Comparison of ENCODE assay signal across 7 mouse cellular contexts in the genomic region with DNA sequence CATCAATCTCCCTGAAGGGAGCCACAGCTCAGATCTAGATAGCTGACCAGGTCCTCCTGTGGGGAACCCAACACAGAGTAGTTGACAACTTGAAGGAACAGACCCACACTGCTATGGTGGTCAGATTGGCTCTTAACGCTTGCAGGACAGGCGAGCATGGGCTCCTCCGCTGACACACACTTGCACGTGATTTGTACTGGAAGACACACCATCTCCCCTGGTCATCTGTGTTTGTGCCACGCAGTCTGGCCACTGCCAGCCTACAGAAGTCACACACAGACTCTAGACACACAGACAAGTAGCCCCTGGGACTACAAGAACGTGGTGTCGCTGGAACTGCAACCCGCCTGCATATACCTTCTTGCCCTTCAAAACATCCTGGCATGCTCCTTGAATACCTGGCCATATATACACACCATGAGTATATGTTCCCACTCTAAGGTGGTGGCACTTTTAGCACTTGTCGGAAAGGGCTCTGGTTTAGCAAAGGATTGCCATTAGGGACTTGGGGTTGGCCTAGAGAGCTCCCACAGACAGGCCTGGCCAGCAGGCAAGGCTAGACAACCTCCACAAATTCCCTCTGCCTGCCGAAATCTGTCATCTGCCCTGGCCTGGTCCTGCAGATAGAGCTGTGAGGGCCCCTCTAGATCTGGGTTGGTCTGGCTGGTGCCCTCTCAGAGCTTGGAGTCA. TPM values are rescaled to one million over a fixed set of nuclear protein-coding genes. Genes with fewer than 3 reads are reported as not detected.
DNase-seq lines count a peak whose midpoint lies in the region; ATAC-seq and TF ChIP-seq lines count a peak whose summit lies in the region.

No protein-coding gene starts in this region.

- no peaks in the 10 kb centered on the region for H3K36me3 ChIP-seq in spleen, adult 2 months (ENCODE audit: control insufficient read depth, insufficient read depth, low read length)
- no peaks in the 10 kb centered on the region; the same call in 1 of the 2 replicates for H3K36me3 ChIP-seq in forebrain, embryonic 10.5 days (replicated peaks)
- H3K36me3 ChIP-seq in limb, embryonic 15.5 days = peaks cover 19% of the 10 kb centered on the region
- no peaks in the 10 kb centered on the region; the same call in 1 of the 2 replicates for H3K36me3 ChIP-seq in stomach, postnatal 0 days (ENCODE audit: control insufficient read depth, insufficient read depth, low read length)

- no peak for TF ChIP-seq EP300 in stomach, postnatal 0 days (optimal IDR thresholded peaks at IDR 0.05)

- H3K4me2 ChIP-seq in limb, embryonic 15.5 days = peak overlapping the region; percentile 57
- peak overlapping the region; percentile 76 for H3K4me2 ChIP-seq in stomach, postnatal 0 days (replicated peaks; ENCODE audit: low read depth)

- WGBS in spleen, adult 2 months = 88% methylated on average over 10 of the region's 10 CpGs
- WGBS in forebrain, embryonic 10.5 days = 36% methylated on average over 10 of the region's 10 CpGs
- 44% methylated on average over 10 of the region's 10 CpGs for WGBS in limb, embryonic 15.5 days
- WGBS in stomach, postnatal 0 days = 59% methylated on average over 10 of the region's 10 CpGs

- no peak for TF ChIP-seq POLR2A in spleen, adult 2 months (IDR thresholded peaks at IDR 0.05; ENCODE audit: low read depth, low read length)

- peaks cover 2% of the 10 kb centered on the region; the same call in 1 of the 2 replicates for H3K4me1 ChIP-seq in spleen, adult 2 months (ENCODE audit: control insufficient read depth, insufficient read depth, insufficient read length)
- H3K4me1 ChIP-seq in forebrain, embryonic 10.5 days = peaks cover 35% of the 10 kb centered on the region
- peaks cover 72% of the 10 kb centered on the region for H3K4me1 ChIP-seq in limb, embryonic 15.5 days
- peaks cover 12% of the 10 kb centered on the region for H3K4me1 ChIP-seq in stomach, postnatal 0 days (replicated peaks; ENCODE audit: control insufficient read depth, insufficient read depth)

- H3K4me3 ChIP-seq in spleen, adult 2 months (ENCODE audit: extremely low read depth, insufficient read depth, insufficient read length) = peak overlapping the region; percentile 51; the same call in 1 of the 2 replicates
- peak overlapping the region; percentile 58 for H3K4me3 ChIP-seq in forebrain, embryonic 10.5 days
- H3K4me3 ChIP-seq in limb, embryonic 15.5 days = peak overlapping the region; percentile 91
- H3K4me3 ChIP-seq in stomach, postnatal 0 days (ENCODE audit: low read depth, low read length) = peak overlapping the region; percentile 62

- ATAC-seq in limb, embryonic 15.5 days (ENCODE audit: insufficient number of reproducible peaks, low FRiP score, low TSS enrichment, low read depth) = no peak
- no peak for ATAC-seq in stomach, postnatal 0 days (ENCODE audit: low FRiP score, low TSS enrichment)
- no peak for ATAC-seq in CD4-positive, CD25-positive, alpha-beta regulatory T cell, adult 4 months

- H3K27me3 ChIP-seq in spleen, adult 2 months (ENCODE audit: control insufficient read depth, insufficient read depth, low read length) = peaks cover 15% of the 10 kb centered on the region
- peaks cover 97% of the 10 kb centered on the region for H3K27me3 ChIP-seq in forebrain, embryonic 10.5 days (ENCODE audit: poor library complexity, severe bottlenecking)
- peaks cover 4% of the 10 kb centered on the region; the same call in 1 of the 2 replicates for H3K27me3 ChIP-seq in limb, embryonic 15.5 days
- H3K27me3 ChIP-seq in stomach, postnatal 0 days (ENCODE audit: control insufficient read depth, insufficient read depth, low read length) = no peaks in the 10 kb centered on the region

- no peak overlapping the region for H3K27ac ChIP-seq in spleen, adult 2 months (ENCODE audit: insufficient read depth, low read length)
- H3K27ac ChIP-seq in forebrain, embryonic 10.5 days = peak overlapping the region; percentile 82; the same call in 1 of the 2 replicates
- peak overlapping the region; percentile 97 for H3K27ac ChIP-seq in limb, embryonic 15.5 days
- peak overlapping the region; percentile 97 for H3K27ac ChIP-seq in stomach, postnatal 0 days (replicated peaks)

- no peak for DNase-seq in spleen, adult 2 months (ENCODE audit: low read depth in 1 of 2, low spot score in 2 of 2)
- no peak for DNase-seq in spleen, postnatal 36 days (ENCODE audit: low spot score in 2 of 2)
- DNase-seq in forebrain, embryonic 10.5 days (ENCODE audit: extremely low spot score, low spot score) = no peak
- no peak for DNase-seq in stomach, postnatal 0 days (ENCODE audit: low spot score)
- no peak for DNase-seq in testis, postnatal 14 days (ENCODE audit: low spot score)

- peak overlapping the region; percentile 100 for H3K9ac ChIP-seq in limb, embryonic 15.5 days
- H3K9ac ChIP-seq in stomach, postnatal 0 days (ENCODE audit: low read length) = peak overlapping the region; percentile 97

- no peak for TF ChIP-seq CTCF in spleen, adult 2 months (IDR thresholded peaks at IDR 0.05; ENCODE audit: extremely low read depth, insufficient read depth, insufficient read length, insufficient replicate concordance)
- TF ChIP-seq CTCF in stomach, postnatal 0 days (IDR thresholded peaks at IDR 0.05; ENCODE audit: low read depth) = no peak

- H3K9me3 ChIP-seq in forebrain, embryonic 10.5 days = no peaks in the 10 kb centered on the region
- H3K9me3 ChIP-seq in limb, embryonic 15.5 days = no peaks in the 10 kb centered on the region
- H3K9me3 ChIP-seq in stomach, postnatal 0 days (ENCODE audit: control insufficient read depth, low read length) = no peaks in the 10 kb centered on the region

RNA-seq across cellular contexts. Expression of a gene that starts 1.6 kb away (rescaled TPM):
- polyA plus RNA-seq in spleen, adult 2 months (2012; rRNA removed) = 13.7 and 17.1 TPM in 2 replicates
- 0.46 and 1.8 TPM in 2 replicates for polyA plus RNA-seq in forebrain, embryonic 10.5 days (2016; fragmentation: Nextera tagmentation; extraction: Ambion mirVana)
- polyA plus RNA-seq in limb, embryonic 15.5 days (2015; fragmentation: Nextera tagmentation; extraction: Ambion mirVana) = 87.0 and 100 TPM in 2 replicates
- 36.5 and 36.6 TPM in 2 replicates for polyA plus RNA-seq in stomach, postnatal 0 days (2015; fragmentation: Nextera tagmentation; extraction: Ambion mirVana)
- 1 to 10 TPM; 2.8 to 7.2 TPM for polyA plus RNA-seq in CD4-positive, CD25-positive, alpha-beta regulatory T cell, adult 4 months (2017; shearing (Covaris generic))

RNA-seq across cellular contexts. Expression of a gene that starts 24.0 kb away (rescaled TPM):
- polyA plus RNA-seq in spleen, adult 2 months (2012; rRNA removed) = 1.6 and 1.8 TPM in 2 replicates
- polyA plus RNA-seq in forebrain, embryonic 10.5 days (2016; fragmentation: Nextera tagmentation; extraction: Ambion mirVana) = 2.9 and 3.5 TPM in 2 replicates
- 7.5 and 8.0 TPM in 2 replicates for polyA plus RNA-seq in limb, embryonic 15.5 days (2015; fragmentation: Nextera tagmentation; extraction: Ambion mirVana)
- polyA plus RNA-seq in stomach, postnatal 0 days (2015; fragmentation: Nextera tagmentation; extraction: Ambion mirVana) = 3.3 TPM in 2 replicates
- polyA plus RNA-seq in CD4-positive, CD25-positive, alpha-beta regulatory T cell, adult 4 months (2017; shearing (Covaris generic)) = 1 to 10 TPM; 4.9 to 7.6 TPM

RNA-seq across cellular contexts. Expression of a gene that starts 32.7 kb away (rescaled TPM):
- polyA plus RNA-seq in spleen, adult 2 months (2012; rRNA removed) = 20.3 and 61.4 TPM in 2 replicates
- polyA plus RNA-seq in forebrain, embryonic 10.5 days (2016; fragmentation: Nextera tagmentation; extraction: Ambion mirVana) = 49.1 and 49.6 TPM in 2 replicates
- 44.7 and 45.6 TPM in 2 replicates for polyA plus RNA-seq in limb, embryonic 15.5 days (2015; fragmentation: Nextera tagmentation; extraction: Ambion mirVana)
- 38.5 and 39.3 TPM in 2 replicates for polyA plus RNA-seq in stomach, postnatal 0 days (2015; fragmentation: Nextera tagmentation; extraction: Ambion mirVana)
- 10 to 100 TPM; 14.3 to 16.4 TPM for polyA plus RNA-seq in CD4-positive, CD25-positive, alpha-beta regulatory T cell, adult 4 months (2017; shearing (Covaris generic))

RNA-seq across cellular contexts. Expression of a gene that starts 41.9 kb away (rescaled TPM):
- polyA plus RNA-seq in spleen, adult 2 months (2012; rRNA removed) = 125 and 162 TPM in 2 replicates
- 130 and 137 TPM in 2 replicates for polyA plus RNA-seq in forebrain, embryonic 10.5 days (2016; fragmentation: Nextera tagmentation; extraction: Ambion mirVana)
- polyA plus RNA-seq in limb, embryonic 15.5 days (2015; fragmentation: Nextera tagmentation; extraction: Ambion mirVana) = 102 and 122 TPM in 2 replicates
- polyA plus RNA-seq in stomach, postnatal 0 days (2015; fragmentation: Nextera tagmentation; extraction: Ambion mirVana) = 69.8 and 70.6 TPM in 2 replicates
- polyA plus RNA-seq in CD4-positive, CD25-positive, alpha-beta regulatory T cell, adult 4 months (2017; shearing (Covaris generic)) = 100 to 1,000 TPM; 139 to 160 TPM

RNA-seq across cellular contexts. Expression of a gene that starts 48.1 kb away (rescaled TPM):
- polyA plus RNA-seq in spleen, adult 2 months (2012; rRNA removed) = 112 and 116 TPM in 2 replicates
- 735 and 764 TPM in 2 replicates for polyA plus RNA-seq in forebrain, embryonic 10.5 days (2016; fragmentation: Nextera tagmentation; extraction: Ambion mirVana)
- polyA plus RNA-seq in limb, embryonic 15.5 days (2015; fragmentation: Nextera tagmentation; extraction: Ambion mirVana) = 1,060 and 1,089 TPM in 2 replicates
- polyA plus RNA-seq in stomach, postnatal 0 days (2015; fragmentation: Nextera tagmentation; extraction: Ambion mirVana) = 522 and 537 TPM in 2 replicates
- 100 to 1,000 TPM; 250 to 281 TPM for polyA plus RNA-seq in CD4-positive, CD25-positive, alpha-beta regulatory T cell, adult 4 months (2017; shearing (Covaris generic))
